Mouse (Mus musculus) olfactory bulb, adult 2 months (tissue): ENCODE results near the gene Olfr1087.
"Not testable (repeated sequence)": the region's sequence is repeated elsewhere in the genome, so short reads cannot be mapped to it uniquely, and the experiment has no call there.

Experiments used
- CTCF ChIP-seq: fragments of 200-500 bp; IDR thresholded peaks from 2 replicates; pipeline ENCODE4 v1.5.1; 2012; ENCODE audit warnings: low read depth, mild to moderate bottlenecking, low read length, moderate library complexity; ENCODE audit not compliant: insufficient read depth
- POLR2A ChIP-seq: fragments of 200-500 bp; IDR thresholded peaks from 2 replicates; pipeline ENCODE4 v1.6.1; 2012; ENCODE audit warnings: mild to moderate bottlenecking, low read depth, low read length, moderate library complexity; ENCODE audit not compliant: insufficient read depth

DNA sequence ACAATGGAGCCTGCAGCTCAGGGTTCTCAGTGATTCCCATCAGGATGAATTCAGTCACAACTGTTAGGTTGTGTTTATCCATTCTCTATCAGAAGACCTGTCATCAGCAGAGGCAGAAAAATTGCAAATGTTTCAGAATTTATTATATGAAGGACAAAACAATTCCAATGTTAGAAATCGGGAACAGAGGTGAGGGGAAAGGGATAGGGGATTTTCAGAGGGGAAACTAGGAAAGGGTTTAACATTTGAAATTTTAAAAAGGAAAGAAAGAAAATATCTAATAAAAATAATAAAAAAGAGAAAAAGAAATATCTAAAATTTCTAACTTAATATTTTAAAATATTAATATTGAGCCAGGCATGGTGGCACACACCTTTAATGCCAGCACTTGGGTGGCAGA is 58.6 kb downstream of the Olfr1087 start, which contains the start of gene Olfr1084:
- not testable (repeated sequence) for TF ChIP-seq POLR2A, CTCF
